Mouse (Mus musculus) kidney, embryonic 15.5 days (tissue): ENCODE data around the gene Foxj2. TPM values are rescaled to one million over a fixed set of nuclear protein-coding genes. Genes with fewer than 3 reads are reported as not detected.
A peak's percentile ranks its signal among the peaks of the same experiment; 100 is the strongest.

ENCODE experiments used
- ATAC-seq: fragments of 200-750 bp; cut with Nextera tagmentation; replicated peaks from 2 replicates; pipeline ENCODE4 v1.8.0; 2017; ENCODE audit warnings: moderate TSS enrichment; ENCODE audit not compliant: low FRiP score
- H3K27ac ChIP-seq: fragments of 300-500 bp; sonication (generic); 2 replicates; pipeline ENCODE4 v1.5.1; 2015; ENCODE audit warnings: mild to moderate bottlenecking, inconsistent platforms
- H3K27me3 ChIP-seq: fragments of 300-500 bp; sonication (generic); 2 replicates; pipeline ENCODE4 v1.6.1; 2015; ENCODE audit warnings: inconsistent platforms
- H3K36me3 ChIP-seq: fragments of 300-500 bp; sonication (generic); 2 replicates; pipeline ENCODE4 v1.6.1; 2015; ENCODE audit warnings: inconsistent platforms
- H3K4me1 ChIP-seq: fragments of 300-500 bp; sonication (generic); 2 replicates; pipeline ENCODE4 v1.6.1; 2015; ENCODE audit warnings: inconsistent platforms
- H3K4me2 ChIP-seq: fragments of 300-500 bp; sonication (generic); 2 replicates; pipeline ENCODE4 v1.6.1; 2015; ENCODE audit warnings: moderate library complexity, mild to moderate bottlenecking, inconsistent platforms
- H3K4me3 ChIP-seq: fragments of 300-500 bp; sonication (generic); replicated peaks from 2 replicates; pipeline ENCODE4 v1.5.1; 2015; ENCODE audit warnings: mild to moderate bottlenecking, inconsistent platforms
- H3K9ac ChIP-seq: fragments of 300-500 bp; sonication (generic); 2 replicates; pipeline ENCODE4 v1.6.1; 2015; ENCODE audit warnings: mild to moderate bottlenecking, inconsistent platforms
- H3K9me3 ChIP-seq: fragments of 300-500 bp; sonication (generic); replicated peaks from 2 replicates; pipeline ENCODE4 v1.6.1; 2016; ENCODE audit warnings: inconsistent platforms
- WGBS: fragments of 180-500 bp; shearing (Covaris S2); methylation state at CpG from one replicate; pipeline ENCODE4 v1.1.7; 2015; ENCODE audit warnings: mixed read lengths; 5-methylcytosine and 5-hydroxymethylcytosine counted together
- polyA plus RNA-seq: library from polyadenylated mRNA; unstranded; fragments of >200 nt; fragmentation: Nextera tagmentation; extraction: Ambion mirVana; gene quantifications from 2 replicates; pipeline ENCODE4 v1.2.1, GENCODE M21; 2015

Foxj2 gene
- polyA plus RNA-seq = 6.0 and 6.3 TPM in 2 replicates

- H3K4me2 ChIP-seq = peak within 1 kb of the TSS; percentile 84
- peak; percentile 92 for ATAC-seq
- H3K4me3 ChIP-seq = peak within 1 kb of the TSS; percentile 83
- 0 out of 2 replicates have a peak, but pooled peaks cover 3% of the 10 kb centered on the region for H3K36me3 ChIP-seq
- H3K9me3 ChIP-seq = no peaks in the 10 kb centered on the region
- no peaks in the 10 kb centered on the region for H3K27me3 ChIP-seq
- H3K27ac ChIP-seq = peak within 1 kb of the TSS; percentile 85
- peaks cover 39% of the 10 kb centered on the region for H3K4me1 ChIP-seq
- 1% methylated on average over 47 of the region's 61 CpGs for WGBS
- H3K9ac ChIP-seq = peak within 1 kb of the TSS; percentile 93
These were observed at the start of gene Foxj2 for GRCm38 (mm10) chr6:122819306-122820070. Gene Foxj2, plus strand, starts transcription at chr6:122819914.

DNA sequence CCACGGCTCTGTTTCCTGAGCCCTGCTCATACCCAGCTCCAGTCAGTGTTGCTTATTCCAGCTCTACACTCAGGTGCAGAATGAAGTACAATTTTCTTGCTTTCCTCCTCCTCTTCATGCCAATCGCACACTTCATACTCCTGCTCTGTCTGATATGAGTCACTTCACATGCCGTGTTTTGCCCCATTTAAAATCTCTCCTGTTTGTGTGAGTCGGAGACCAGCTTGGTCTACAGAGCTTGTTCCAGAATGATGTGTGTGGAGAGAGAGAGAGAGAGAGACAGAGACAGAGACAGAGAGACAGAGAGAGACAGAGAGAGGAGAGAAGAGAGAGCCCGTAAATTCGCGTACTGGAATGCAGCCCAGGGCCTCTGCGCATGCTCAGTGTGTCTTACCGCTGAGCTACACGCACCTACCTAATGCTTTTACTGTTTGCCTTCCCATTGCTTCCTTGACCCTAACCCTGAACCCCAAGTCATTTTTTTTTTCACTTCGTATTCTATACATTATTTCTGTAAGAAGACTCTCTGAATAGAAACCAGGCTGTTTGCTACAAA lies 48.9 kb upstream of the Foxj2 start:
- ATAC-seq = no peak
- WGBS = 88% methylated on average over 11 of the region's 11 CpGs
- no peaks in the 10 kb centered on the region for H3K4me1 ChIP-seq
- no peak overlapping the region for H3K4me2 ChIP-seq
- H3K4me3 ChIP-seq = no peak overlapping the region
- no peaks in the 10 kb centered on the region for H3K36me3 ChIP-seq
- no peaks in the 10 kb centered on the region for H3K9me3 ChIP-seq
- H3K27ac ChIP-seq = no peak overlapping the region
- no peak overlapping the region for H3K9ac ChIP-seq
- peaks cover 5% of the 10 kb centered on the region for H3K27me3 ChIP-seq

DNA sequence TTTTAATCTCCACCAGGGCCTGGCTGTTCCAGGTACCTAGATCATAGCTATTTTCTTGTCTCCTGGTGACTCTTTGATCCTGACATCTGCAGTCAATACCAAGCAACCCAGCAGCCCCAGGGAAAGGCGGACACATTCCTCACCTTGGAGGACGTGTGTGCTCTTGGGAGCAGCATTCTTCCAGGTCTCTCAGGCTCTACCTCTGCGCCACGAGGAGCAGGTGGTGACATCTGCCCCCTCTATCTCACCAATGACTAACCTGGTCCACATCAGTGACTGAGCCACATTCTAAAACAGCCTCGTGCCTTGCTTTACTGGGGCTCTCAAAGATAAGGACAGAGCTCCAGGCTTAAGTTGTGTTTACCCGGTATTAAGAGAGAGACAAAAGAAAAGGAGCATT lies 47.0 kb upstream of the Foxj2 start:
- Histone ChIP-seq H3K4me2 (no peak overlapping the region), H3K4me1 (no peaks in the 10 kb centered on the region), H3K27ac (no peak overlapping the region), H3K27me3 (no peaks in the 10 kb centered on the region), H3K4me3 (no peak overlapping the region), H3K9ac (no peak overlapping the region), H3K36me3 (no peaks in the 10 kb centered on the region), H3K9me3 (no peaks in the 10 kb centered on the region)
- no peak for ATAC-seq
- WGBS = 61% methylated on average over 6 of the region's 6 CpGs

GRCm38 (mm10) chr6:122774345-122774744 lies 45.4 kb upstream of the Foxj2 start:
- Histone ChIP-seq H3K27ac (no peak overlapping the region), H3K9me3 (no peaks in the 10 kb centered on the region)

GRCm38 (mm10) chr6:122776040-122776439 lies 43.7 kb upstream of the Foxj2 start:
- Histone ChIP-seq H3K36me3 (no peaks in the 10 kb centered on the region), H3K4me3 (no peak overlapping the region), H3K9me3 (no peaks in the 10 kb centered on the region), H3K9ac (no peak overlapping the region), H3K27ac (no peak overlapping the region), H3K4me2 (no peak overlapping the region), H3K4me1 (no peaks in the 10 kb centered on the region), H3K27me3 (no peaks in the 10 kb centered on the region)
- 81% methylated on average over 7 of the region's 7 CpGs for WGBS
- ATAC-seq = no peak

More at GRCm38 (mm10) chr6:122774345-122774744, 45.4 kb upstream of the Foxj2 start:
- Histone ChIP-seq H3K36me3 (no peaks in the 10 kb centered on the region), H3K27me3 (no peaks in the 10 kb centered on the region), H3K4me3 (no peak overlapping the region), H3K4me1 (no peaks in the 10 kb centered on the region), H3K9ac (no peak overlapping the region), H3K4me2 (no peak overlapping the region)
- no peak for ATAC-seq
- 89% methylated on average over 1 of the region's 1 CpGs for WGBS

DNA sequence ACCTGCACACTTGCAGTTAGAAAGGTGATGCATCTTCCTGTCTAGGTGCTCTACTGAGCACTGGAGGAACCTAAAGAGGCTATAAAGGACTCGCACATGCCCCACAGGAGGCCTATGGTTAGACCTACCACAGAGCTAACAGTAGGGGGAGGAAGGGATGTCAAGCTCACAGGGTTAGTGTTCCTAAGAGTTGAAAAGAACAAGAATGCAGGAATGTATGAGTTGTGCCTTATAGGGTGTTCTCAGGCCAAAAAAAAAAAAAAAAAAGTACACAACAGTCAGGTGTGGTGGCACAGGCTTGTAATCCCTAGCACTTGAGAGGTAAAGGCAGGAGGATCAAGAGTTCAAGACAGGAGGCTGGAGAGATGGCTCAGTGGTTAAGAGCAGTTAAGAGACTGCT lies 39.8 kb upstream of the Foxj2 start:
- WGBS = 50% methylated on average over 1 of the region's 1 CpGs
- no peak for ATAC-seq

DNA sequence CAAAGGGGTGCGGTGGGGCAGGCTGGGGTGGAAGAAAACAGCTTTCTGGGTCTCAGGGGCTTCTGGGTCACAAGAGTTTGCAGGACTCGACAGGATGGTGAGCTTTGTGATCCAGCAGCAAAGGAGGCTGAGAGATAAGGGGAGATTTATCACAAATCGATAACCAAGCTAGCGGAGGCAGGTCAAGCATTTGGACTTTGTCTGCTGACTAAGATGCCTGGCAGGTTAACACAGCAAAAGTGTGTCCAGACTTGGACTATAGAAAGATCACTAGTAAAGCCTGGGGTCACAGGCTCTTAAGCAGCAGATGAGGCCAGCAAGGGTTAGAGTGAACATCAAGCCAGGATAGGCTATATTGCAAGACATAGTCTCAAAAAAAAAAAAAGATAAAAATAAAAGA lies 38.5 kb upstream of the Foxj2 start:
- no peaks in the 10 kb centered on the region for H3K9me3 ChIP-seq
- H3K4me1 ChIP-seq = no peaks in the 10 kb centered on the region
- no peak overlapping the region for H3K27ac ChIP-seq
- ATAC-seq = no peak
- H3K4me2 ChIP-seq = no peak overlapping the region
- H3K4me3 ChIP-seq = no peak overlapping the region
- no peak overlapping the region for H3K9ac ChIP-seq
- WGBS = 84% methylated on average over 4 of the region's 4 CpGs
- H3K36me3 ChIP-seq = no peaks in the 10 kb centered on the region
- no peaks in the 10 kb centered on the region for H3K27me3 ChIP-seq

More for the DNA sequence above, 39.8 kb upstream of the Foxj2 start:
- Histone ChIP-seq H3K4me1 (no peaks in the 10 kb centered on the region), H3K9me3 (no peaks in the 10 kb centered on the region), H3K4me3 (no peak overlapping the region), H3K27ac (no peak overlapping the region), H3K36me3 (no peaks in the 10 kb centered on the region), H3K9ac (no peak overlapping the region), H3K27me3 (no peaks in the 10 kb centered on the region), H3K4me2 (no peak overlapping the region)

GRCm38 (mm10) chr6:122782164-122782563 lies 37.5 kb upstream of the Foxj2 start:
- H3K36me3 ChIP-seq = no peaks in the 10 kb centered on the region
- H3K4me3 ChIP-seq = no peak overlapping the region
- no peak for ATAC-seq
- 70% methylated on average over 3 of the region's 3 CpGs for WGBS
- H3K27ac ChIP-seq = no peak overlapping the region
- no peak overlapping the region for H3K4me2 ChIP-seq
- no peaks in the 10 kb centered on the region for H3K4me1 ChIP-seq
- no peaks in the 10 kb centered on the region for H3K27me3 ChIP-seq
- no peak overlapping the region for H3K9ac ChIP-seq
- H3K9me3 ChIP-seq = no peaks in the 10 kb centered on the region

- Histone ChIP-seq H3K9ac (no peak overlapping the region), H3K4me1 (no peaks in the 10 kb centered on the region), H3K9me3 (no peaks in the 10 kb centered on the region), H3K36me3 (no peaks in the 10 kb centered on the region), H3K27me3 (no peaks in the 10 kb centered on the region), H3K4me3 (no peak overlapping the region), H3K4me2 (no peak overlapping the region), H3K27ac (no peak overlapping the region)
- WGBS = 96% methylated on average over 3 of the region's 3 CpGs
- ATAC-seq = no peak
These were observed 34.8 kb upstream of the Foxj2 start for GRCm38 (mm10) chr6:122784866-122785265.

DNA sequence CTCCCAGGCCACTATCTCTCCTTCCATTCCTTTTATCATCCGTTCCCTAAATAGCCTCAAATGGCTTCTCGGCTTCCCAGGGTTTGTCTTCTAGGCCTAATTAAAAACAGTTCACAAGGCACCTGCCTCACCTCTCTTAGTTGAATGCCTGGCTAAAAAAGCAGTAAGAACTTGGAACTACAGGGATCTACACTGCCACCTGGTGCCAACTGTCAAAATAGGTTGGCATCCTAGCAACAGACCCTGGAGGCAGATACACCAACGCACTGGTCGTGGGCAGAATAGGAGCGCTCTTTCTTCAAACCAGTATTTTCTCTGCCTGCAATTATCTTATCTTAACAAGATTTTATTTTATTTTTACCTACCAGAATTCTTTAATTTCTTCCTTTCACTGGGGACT lies 33.4 kb upstream of the Foxj2 start:
- H3K4me1 ChIP-seq = no peaks in the 10 kb centered on the region
- ATAC-seq = no peak
- H3K9ac ChIP-seq = no peak overlapping the region
- no peak overlapping the region for H3K4me2 ChIP-seq
- H3K36me3 ChIP-seq = no peaks in the 10 kb centered on the region
- no peaks in the 10 kb centered on the region for H3K9me3 ChIP-seq
- no peak overlapping the region for H3K27ac ChIP-seq
- WGBS = 35% methylated on average over 5 of the region's 5 CpGs
- H3K4me3 ChIP-seq = no peak overlapping the region
- H3K27me3 ChIP-seq = no peaks in the 10 kb centered on the region

DNA sequence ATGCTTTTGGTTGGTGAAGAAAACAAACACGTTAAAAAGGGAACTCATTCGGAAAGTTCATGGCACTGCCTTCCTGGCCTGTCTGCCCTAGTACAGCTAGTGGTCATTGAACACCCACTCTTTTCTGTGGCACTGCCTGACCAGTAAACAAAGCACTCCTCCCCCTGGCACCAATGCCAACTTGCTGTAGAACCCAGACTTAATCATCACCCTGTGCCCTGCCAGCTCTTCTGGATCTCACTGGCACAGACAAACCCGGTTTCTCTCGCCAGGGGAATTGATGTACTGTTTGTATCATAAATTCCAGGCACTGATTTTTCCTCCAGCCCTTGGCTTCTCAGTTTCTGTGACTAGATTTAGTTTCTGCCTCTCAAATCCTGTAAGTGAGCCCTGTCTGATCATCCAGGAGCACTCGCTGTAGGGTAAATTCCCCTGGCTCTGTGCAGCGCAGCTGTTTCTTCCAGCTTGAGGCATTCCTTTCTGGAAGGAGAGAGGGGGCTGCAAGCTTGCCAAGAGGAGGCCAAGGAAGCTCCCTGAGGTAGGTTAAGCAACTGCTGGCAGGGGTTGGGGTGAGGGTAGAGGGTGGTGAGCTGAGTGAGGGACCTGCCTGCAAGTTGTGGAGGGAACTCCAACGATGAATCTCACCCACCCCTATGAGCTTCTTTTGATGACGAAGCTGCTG lies 24.3 kb upstream of the Foxj2 start:
- H3K4me2 ChIP-seq = no peak overlapping the region
- no peaks in the 10 kb centered on the region for H3K36me3 ChIP-seq
- H3K9ac ChIP-seq = no peak overlapping the region
- no peak overlapping the region for H3K27ac ChIP-seq
- no peaks in the 10 kb centered on the region for H3K27me3 ChIP-seq
- H3K4me1 ChIP-seq = no peaks in the 10 kb centered on the region
- ATAC-seq = no peak
- no peaks in the 10 kb centered on the region for H3K9me3 ChIP-seq
- H3K4me3 ChIP-seq = no peak overlapping the region
- 62% methylated on average over 8 of the region's 8 CpGs for whole genome bisulfite sequencing

- ATAC-seq = peak; percentile 6; the same call in 1 of the 2 replicates
- Histone ChIP-seq H3K36me3 (no peaks in the 10 kb centered on the region), H3K9ac (peak overlapping the region; percentile 6; the same call in 1 of the 2 replicates), H3K27ac (peak overlapping the region; percentile 54; the same call in 1 of the 2 replicates), H3K27me3 (peaks cover 18% of the 10 kb centered on the region), H3K9me3 (no peaks in the 10 kb centered on the region), H3K4me1 (peaks cover 17% of the 10 kb centered on the region), H3K4me2 (peak overlapping the region; percentile 98), H3K4me3 (peak overlapping the region; percentile 62)
- 37% methylated on average over 10 of the region's 10 CpGs for WGBS
These were observed 18.9 kb upstream of the Foxj2 start for GRCm38 (mm10) chr6:122800640-122801300.
